Mouse (Mus musculus): ENCODE measurements at regions not wholly inside any gene's neighbourhood (a gene's known extent, or its start where the extent isn't known, plus 50 kb on each side); places are given as distances from the start of the nearest gene placed in this dataset.

- no peak for DNase-seq
Observed at GRCm38 (mm10) chr8:109155489-109155888, 338.3 kb upstream of the Pmfbp1 start.

- DNase-seq = no peak
Observed at GRCm38 (mm10) chr8:109156016-109156415, 337.8 kb upstream of the Pmfbp1 start.

- no peak for DNase-seq
Observed at GRCm38 (mm10) chr8:109172701-109173100, 321.1 kb upstream of the Pmfbp1 start.

- DNase-seq = peak; percentile 79
Observed at GRCm38 (mm10) chr8:109185558-109186198, 308.1 kb upstream of the Pmfbp1 start.

- no peak for DNase-seq
Observed at GRCm38 (mm10) chr8:109187617-109188016, 306.2 kb upstream of the Pmfbp1 start.

- DNase-seq = no peak
Observed at GRCm38 (mm10) chr8:109214247-109214646, 279.6 kb upstream of the Pmfbp1 start.

GRCm38 (mm10) chr8:109216318-109216717 is 277.5 kb upstream of the Pmfbp1 start:
- DNase-seq = peak; percentile 80

- DNase-seq = no peak
Observed at GRCm38 (mm10) chr8:109217326-109217725, 276.5 kb upstream of the Pmfbp1 start.

- DNase-seq = peak; percentile 11
Observed at GRCm38 (mm10) chr8:109232281-109233234, 261.3 kb upstream of the Pmfbp1 start.

GRCm38 (mm10) chr8:109245526-109245925 is 248.3 kb upstream of the Pmfbp1 start:
- peak; percentile 10 for DNase-seq

GRCm38 (mm10) chr8:109247875-109248274 is 246.0 kb upstream of the Pmfbp1 start:
- peak; percentile 58 for DNase-seq

GRCm38 (mm10) chr8:109248356-109248755 is 245.5 kb upstream of the Pmfbp1 start:
- peak; percentile 4 for DNase-seq

GRCm38 (mm10) chr8:109249256-109249655 is 244.6 kb upstream of the Pmfbp1 start:
- DNase-seq = peak; percentile 66

GRCm38 (mm10) chr8:109249691-109250090 is 244.1 kb upstream of the Pmfbp1 start:
- DNase-seq = peak; percentile 32

GRCm38 (mm10) chr8:109250551-109250950 is 243.3 kb upstream of the Pmfbp1 start:
- DNase-seq = peak; percentile 11

GRCm38 (mm10) chr8:109251360-109251798 is 242.4 kb upstream of the Pmfbp1 start:
- DNase-seq = peak; percentile 93

- DNase-seq = peak; percentile 61
Observed at GRCm38 (mm10) chr8:109252404-109252803, 241.4 kb upstream of the Pmfbp1 start.

GRCm38 (mm10) chr8:109279129-109279528 is 214.7 kb upstream of the Pmfbp1 start:
- DNase-seq = peak; percentile 76

GRCm38 (mm10) chr8:109280540-109280939 is 213.3 kb upstream of the Pmfbp1 start:
- DNase-seq = peak; percentile 74

- DNase-seq = no peak
Observed at GRCm38 (mm10) chr8:109281598-109281997, 212.2 kb upstream of the Pmfbp1 start.

- DNase-seq = peak; percentile 50
Observed at GRCm38 (mm10) chr8:109310670-109311386, 183.0 kb upstream of the Pmfbp1 start.

- peak; percentile 64 for DNase-seq
Observed at GRCm38 (mm10) chr8:109311484-109312210, 182.2 kb upstream of the Pmfbp1 start.
